Mouse (Mus musculus): ENCODE data around the gene Fbxo41.

GRCm38 (mm10) chr6:85511286-85512055 lies 8.7 kb upstream of the Fbxo41 start:
- TF ChIP-seq CTCF (IDR thresholded peaks at IDR 0.05; ENCODE audit: low read depth, low read length): no peak
- no peak for TF ChIP-seq POLR2A (IDR thresholded peaks at IDR 0.05; ENCODE audit: insufficient read depth, low read length)
- TF ChIP-seq EP300 (IDR thresholded peaks at IDR 0.05; ENCODE audit: insufficient read depth, low read depth, low read length): 0 out of 2 replicates have a peak, but pooled peaks have one; percentile 3

Data from ES-Bruce4 (cell line).